Mouse (Mus musculus) cortical plate, adult 2 months (tissue): ENCODE results near the gene Glb1. TPM values are rescaled to one million over a fixed set of nuclear protein-coding genes. Genes with fewer than 3 reads are reported as not detected.
A peak's percentile ranks its signal among the peaks of the same experiment; 100 is the strongest.
"Not testable (repeated sequence)": the region's sequence is repeated elsewhere in the genome, so short reads cannot be mapped to it uniquely, and the experiment has no call there.

Experiments
- H3K27ac ChIP-seq: fragments of 200-500 bp; 2 replicates; pipeline ENCODE4 v1.5.1; 2012; ENCODE audit warnings: low read length, control low read depth, inconsistent platforms; ENCODE audit not compliant: insufficient read depth
- H3K4me1 ChIP-seq: fragments of 200-500 bp; 2 replicates; pipeline ENCODE4 v1.6.1; 2011; ENCODE audit warnings: low read length; ENCODE audit not compliant: control insufficient read depth, insufficient read depth
- H3K4me3 ChIP-seq: fragments of 200-500 bp; 2 replicates; pipeline ENCODE4 v1.5.1; 2011; ENCODE audit warnings: mild to moderate bottlenecking, low read length, control low read depth; ENCODE audit not compliant: insufficient read depth
- CTCF ChIP-seq: fragments of 200-500 bp; IDR thresholded peaks from 2 replicates; pipeline ENCODE4 v1.5.1; 2011; ENCODE audit warnings: mild to moderate bottlenecking, control low read depth, low read length; ENCODE audit not compliant: insufficient read depth; ENCODE audit errors: extremely low read depth
- POLR2A ChIP-seq: fragments of 200-500 bp; IDR thresholded peaks from 2 replicates; pipeline ENCODE4 v1.6.1; 2011; ENCODE audit warnings: mild to moderate bottlenecking, low read length, control low read depth; ENCODE audit not compliant: insufficient read depth; ENCODE audit errors: extremely low read depth
- polyA plus RNA-seq: library from polyadenylated mRNA; depleted of rRNA; stranded (reverse); fragments of >200 nt; gene quantifications from 2 replicates; pipeline ENCODE4 v1.2.3, GENCODE M21; 2012; rRNA removed

The Glb1 gene
- polyA plus RNA-seq, 1 experiment, result 27.0 TPM

- Histone ChIP-seq H3K4me1 (no peaks in the 10 kb centered on the region), H3K4me3 (no peak overlapping the region), H3K27ac (no peak overlapping the region)
- TF ChIP-seq POLR2A (no peak), CTCF (no peak)
Observed at GRCm38 (mm10) chr9:114509785-114510184, 108.9 kb downstream of the Glb1 start.

DNA sequence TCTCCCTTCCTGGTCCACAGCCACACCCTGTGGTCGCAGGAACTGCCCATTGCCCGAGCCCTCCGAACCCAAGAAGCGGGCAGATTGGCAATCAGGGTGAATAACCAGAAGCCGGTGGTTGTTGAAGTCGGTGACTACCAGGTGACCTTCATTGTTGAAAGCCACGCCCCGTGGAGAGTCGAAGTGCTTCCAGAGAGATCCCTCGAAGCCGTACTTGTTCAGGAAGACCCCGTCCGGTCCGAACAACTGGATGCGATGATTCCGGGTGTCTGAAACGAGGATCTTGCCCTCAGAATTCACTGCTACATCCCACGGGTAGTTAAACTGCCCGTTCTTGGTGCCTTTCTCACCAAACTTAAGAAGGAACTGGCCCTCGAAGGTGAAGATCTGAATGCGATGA is 112.0 kb downstream of the Glb1 start:
- no peak for TF ChIP-seq POLR2A
- TF ChIP-seq CTCF, result no peak
- no peak overlapping the region for H3K27ac ChIP-seq
- no peaks in the 10 kb centered on the region for H3K4me1 ChIP-seq
- no peak overlapping the region for H3K4me3 ChIP-seq

DNA sequence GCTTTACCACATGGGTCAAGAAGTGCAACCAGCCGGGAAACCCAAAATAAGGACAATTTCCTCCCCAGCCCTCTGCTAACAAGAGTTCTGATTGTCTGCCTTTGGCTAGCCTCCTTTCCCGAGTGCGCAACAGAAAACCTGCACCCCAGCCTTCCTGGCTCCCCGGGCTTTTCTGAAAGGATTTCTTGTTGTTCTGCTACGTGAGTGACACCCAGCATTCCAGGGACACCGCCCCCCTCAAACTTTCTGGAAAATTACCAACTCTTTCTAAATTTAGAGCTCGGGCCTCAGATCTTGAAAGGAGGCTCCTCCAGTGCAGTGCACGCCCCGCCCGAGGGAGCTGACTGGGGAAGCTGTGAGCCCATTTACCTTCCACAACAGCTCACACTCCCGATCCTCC is 114.5 kb downstream of the Glb1 start, which contains the start of gene C130032M10Rik:
TSS of gene C130032M10Rik (plus strand) at position 334 of the 400 bp plus-strand sequence.
- H3K4me3 ChIP-seq, result no peak within 1 kb of the TSS
- TF ChIP-seq POLR2A, result no peak
- TF ChIP-seq CTCF, result no peak
- H3K27ac ChIP-seq, result no peak within 1 kb of the TSS
- H3K4me1 ChIP-seq, result no peaks in the 10 kb centered on the region

- Histone ChIP-seq H3K4me1 (no peaks in the 10 kb centered on the region), H3K27ac (no peak overlapping the region), H3K4me3 (no peak overlapping the region)
- TF ChIP-seq POLR2A, result no peak
- TF ChIP-seq CTCF, result no peak
Observed at GRCm38 (mm10) chr9:114517924-114518497, 117.1 kb downstream of the Glb1 start.

- no peak overlapping the region for H3K4me3 ChIP-seq
- no peak overlapping the region for H3K27ac ChIP-seq
- TF ChIP-seq CTCF, result peak; percentile 19; the same call in 1 of the 2 replicates
- no peak for TF ChIP-seq POLR2A
- no peaks in the 10 kb centered on the region for H3K4me1 ChIP-seq
Observed at GRCm38 (mm10) chr9:114518812-114519477, 118.1 kb downstream of the Glb1 start.

DNA sequence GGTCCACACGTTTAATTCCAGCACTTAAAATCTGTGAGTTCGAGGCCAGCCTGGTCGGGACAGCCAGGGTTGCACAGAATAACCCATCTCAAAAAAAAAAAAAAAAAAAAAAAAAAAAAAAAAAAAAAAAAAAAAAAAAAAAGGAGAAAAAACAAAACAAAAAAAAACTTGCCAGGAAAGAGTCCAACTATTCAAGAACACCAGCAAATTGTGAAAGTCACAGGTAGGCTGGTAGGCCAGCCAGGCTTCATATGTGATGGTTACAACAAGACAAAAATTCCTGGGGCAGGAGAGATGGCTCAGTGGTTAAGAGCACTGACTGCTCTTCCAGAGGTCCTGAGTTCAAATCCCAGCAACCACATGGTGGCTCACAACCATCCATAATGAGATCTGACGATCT is 119.7 kb downstream of the Glb1 start:
- not testable (repeated sequence) for H3K4me1 ChIP-seq, H3K4me3 ChIP-seq, H3K27ac ChIP-seq

DNA sequence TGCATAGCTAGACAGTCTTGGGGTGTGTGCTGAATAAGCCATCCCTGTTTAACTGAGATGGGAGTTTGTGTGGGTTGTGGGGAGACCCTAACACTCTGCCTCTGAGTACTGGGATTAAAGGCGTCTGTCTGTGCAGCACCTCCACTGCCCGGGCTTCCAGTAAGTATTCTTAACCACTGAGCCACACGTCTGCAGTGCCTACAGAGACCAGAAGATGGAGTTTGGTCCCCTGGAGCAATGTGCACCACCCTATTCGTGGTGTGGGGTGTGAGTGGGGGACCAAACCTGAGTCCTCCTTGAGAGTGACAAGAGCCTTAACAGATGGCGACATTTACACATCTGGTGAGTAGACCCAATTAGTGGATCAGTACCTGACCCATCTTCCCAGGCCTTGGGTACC is 121.2 kb downstream of the Glb1 start:
- no peak for TF ChIP-seq POLR2A
- no peak for TF ChIP-seq CTCF
- H3K4me3 ChIP-seq, result no peak overlapping the region
- H3K4me1 ChIP-seq, result no peaks in the 10 kb centered on the region
- no peak overlapping the region for H3K27ac ChIP-seq

DNA sequence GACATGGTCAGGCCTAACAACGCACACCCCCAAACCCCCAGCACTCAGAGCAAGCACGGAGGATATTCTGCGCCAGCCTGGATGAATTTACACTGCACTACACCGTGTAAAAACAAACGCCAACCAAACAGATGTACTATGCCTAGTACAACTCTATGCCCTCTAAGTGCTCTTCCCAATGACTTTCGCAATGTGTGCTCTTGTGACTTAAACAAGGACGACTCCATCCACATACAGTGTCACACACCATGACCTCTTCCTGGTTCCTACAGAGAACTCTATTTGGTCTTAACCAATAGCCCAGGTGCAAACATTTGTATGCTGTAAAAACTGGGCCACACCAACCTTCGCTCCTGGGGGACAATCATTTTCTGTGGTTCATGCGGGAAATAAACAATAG is 121.6 kb downstream of the Glb1 start:
- TF ChIP-seq POLR2A (no peak), CTCF (no peak)
- H3K27ac ChIP-seq, result no peak overlapping the region
- H3K4me1 ChIP-seq, result no peaks in the 10 kb centered on the region
- no peak overlapping the region for H3K4me3 ChIP-seq

Other genes with a start within 250 kb of the Glb1 start
- not detected in 2 replicates for gene Bcl2a1c, start 70.9 kb upstream of the Glb1 start, polyA plus RNA-seq
- 12.9 and 14.9 TPM in 2 replicates for gene Crtap, start 10.4 kb upstream of the Glb1 start, polyA plus RNA-seq
- 4.3 and 5.1 TPM in 2 replicates for gene Tmppe, start within 50 bp of the Glb1 start, polyA plus RNA-seq
- gene Ccr4, start 103.8 kb downstream of the Glb1 start, polyA plus RNA-seq, result not detected in 2 replicates
- 0.15 TPM in 1 of 2 replicates, not detected in the other for gene C130032M10Rik, start 114.6 kb downstream of the Glb1 start, polyA plus RNA-seq
- gene Trim71, start 163.3 kb downstream of the Glb1 start, polyA plus RNA-seq, result 0.25 and 0.27 TPM in 2 replicates
- 82.6 and 83.9 TPM in 2 replicates for gene Cnot10, start 239.1 kb downstream of the Glb1 start, polyA plus RNA-seq